In the genomic region with DNA sequence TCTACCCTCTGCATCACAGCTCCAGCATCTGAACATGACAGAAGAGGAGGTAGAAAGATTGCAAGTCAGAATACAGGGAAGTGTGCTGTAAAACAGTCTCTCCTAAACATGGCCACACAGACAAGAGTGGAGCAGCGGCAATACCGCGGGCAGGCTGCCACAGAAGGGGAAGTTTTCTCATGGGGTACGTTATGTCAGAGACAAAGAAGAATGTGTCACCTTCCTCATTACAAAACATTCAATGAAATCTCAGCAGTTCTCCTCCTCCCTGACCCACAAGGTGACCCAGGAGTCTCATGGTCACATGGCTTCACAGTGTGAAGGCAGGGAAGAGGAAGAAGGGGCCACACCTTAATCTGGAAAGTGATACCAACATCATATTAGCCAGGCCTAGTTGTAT, we compare ENCODE assay signal across 20 mouse cellular contexts. TPM values are rescaled to one million over a fixed set of nuclear protein-coding genes. Genes with fewer than 3 reads are reported as not detected.
DNase-seq lines count a peak whose midpoint lies in the region; ATAC-seq and TF ChIP-seq lines count a peak whose summit lies in the region.
"Had no signal": no experiment of that assay in that cellular context is flagged by ENCODE, and none has a peak within 500 bp of the region (broad histone marks: within the 10 kb centered on the region; RNA-seq: fewer than 3 reads in every experiment).

No protein-coding gene starts in this region.

- H3K36me3 ChIP-seq in macrophage (ENCODE audit: inconsistent target) = no peaks in the 10 kb centered on the region
- H3K36me3 ChIP-seq: embryonic facial prominence, embryonic 15.5 days; forebrain, embryonic 10.5 days; G1E; hindbrain, embryonic 13.5 days; intestine, embryonic 15.5 days; neural tube, embryonic 13.5 days had no signal

- no peak overlapping the region for H3K4me3 ChIP-seq in lung, adult 2 months (replicated peaks; ENCODE audit: extremely low read depth, low read depth, low read length)
- no peak overlapping the region for H3K4me3 ChIP-seq in macrophage (ENCODE audit: inconsistent target)
- H3K4me3 ChIP-seq: embryonic facial prominence, embryonic 15.5 days; forebrain, embryonic 10.5 days; hindbrain, embryonic 13.5 days; intestine, embryonic 15.5 days; neural tube, embryonic 13.5 days had no signal

- 81% methylated on average over 4 of the region's 4 CpGs for WGBS in lung, adult 2 months
- 0% methylated on average over 4 of the region's 4 CpGs for WGBS in macrophage (ENCODE audit: missing documents)

- H3K79me2 ChIP-seq in macrophage (ENCODE audit: inconsistent target) = no peaks in the 10 kb centered on the region

- DNase-seq in lung, adult 18-20 months = peak; percentile 34 to 42
- DNase-seq in lung, adult 2 months = no peak
- DNase-seq in retina, embryonic 14.5 days (ENCODE audit: low spot score) = no peak
- DNase-seq in cerebellum, adult 9-11 months = no peak
- DNase-seq in thymus, postnatal 10 days (ENCODE audit: low spot score in 2 of 2) = no peak
- DNase-seq: cerebellum, adult 2 months; gastrocnemius, postnatal 14 days; layer of hippocampus, postnatal 36 days; retina, postnatal 1 day had no signal

- TF ChIP-seq CTCF in lung, adult 2 months (IDR thresholded peaks at IDR 0.05; ENCODE audit: insufficient read depth, low read length) = no peak

- no peaks in the 10 kb centered on the region for H3K4me1 ChIP-seq in lung, adult 2 months (ENCODE audit: control insufficient read depth, insufficient read depth, low read length)
- H3K4me1 ChIP-seq: hindbrain, embryonic 13.5 days; intestine, embryonic 15.5 days; neural tube, embryonic 13.5 days had no signal

- no peak for TF ChIP-seq POLR2A in lung, adult 2 months (IDR thresholded peaks at IDR 0.05; ENCODE audit: borderline replicate concordance, extremely low read depth, low read depth, low read length)

- peak overlapping the region; percentile 78 for H3K27ac ChIP-seq in macrophage
- H3K27ac ChIP-seq: embryonic facial prominence, embryonic 15.5 days; forebrain, embryonic 10.5 days; hindbrain, embryonic 13.5 days; intestine, embryonic 15.5 days; neural tube, embryonic 13.5 days had no signal

- peak; percentile 80 to 81 for ATAC-seq in hematopoietic stem cell, adult 5-6 weeks (replicated peaks in 1 of 2; ENCODE audit: insufficient read depth in 1 of 2, low FRiP score in 2 of 2, low TSS enrichment in 1 of 2, low read depth in 1 of 2, poor library complexity in 2 of 2, severe bottlenecking in 2 of 2)
- ATAC-seq: intestine, embryonic 15.5 days had no signal

RNA-seq across cellular contexts. Expression of a gene that starts 25.3 kb away (rescaled TPM):
- polyA plus RNA-seq in lung, adult 2 months (2012; rRNA removed) = 25.9 and 39.0 TPM in 2 replicates
- total RNA-seq in hematopoietic stem cell, adult 5-6 weeks (2017) = 116 and 119 TPM in 2 replicates
- 1,000 to 10,000 TPM in 3 of 26 experiments, 100 to 1,000 TPM in 21, 10 to 100 TPM in 2; 91.3 to 2,709 (median 319) TPM for total RNA-seq in macrophage (2018; cell fraction: chromatin; rRNA removed)
- 1,000 to 10,000 TPM in 5 of 26 experiments, 100 to 1,000 TPM in 21; 179 to 1,886 (median 305) TPM for total RNA-seq in macrophage (2018; cell fraction: cytosol; rRNA removed)
- 1,000 to 10,000 TPM in 8 of 26 experiments, 100 to 1,000 TPM in 18; 196 to 3,512 (median 542) TPM for total RNA-seq in macrophage (2018; cell fraction: nucleus; rRNA removed)
- polyA plus RNA-seq in macrophage (2018) = 84.3 to 203 TPM (median 151 TPM) in 3 replicates

RNA-seq across cellular contexts. Expression of a gene that starts 39.0 kb away (rescaled TPM):
- 0.03 and 0.15 TPM in 2 replicates for polyA plus RNA-seq in lung, adult 2 months (2012; rRNA removed)
- total RNA-seq in hematopoietic stem cell, adult 5-6 weeks (2017) = 0.19 and 1.4 TPM in 2 replicates
- 1,000 to 10,000 TPM in 9 of 26 experiments, 100 to 1,000 TPM in 11, 10 to 100 TPM in 4, 1 to 10 TPM in 2; 6.8 to 5,659 (median 647) TPM for total RNA-seq in macrophage (2018; cell fraction: chromatin; rRNA removed)
- total RNA-seq in macrophage (2018; cell fraction: cytosol; rRNA removed) = 1,000 to 10,000 TPM in 10 of 26 experiments, 100 to 1,000 TPM in 8, 10 to 100 TPM in 4, 1 to 10 TPM in 4; 5.8 to 5,279 (median 809) TPM
- total RNA-seq in macrophage (2018; cell fraction: nucleus; rRNA removed) = 1,000 to 10,000 TPM in 15 of 26 experiments, 100 to 1,000 TPM in 6, 10 to 100 TPM in 5; 13.1 to 5,165 (median 1,063) TPM
- 12.2 to 32.9 TPM (median 13.4 TPM) in 3 replicates for polyA plus RNA-seq in macrophage (2018)
- total RNA-seq: gastrocnemius, postnatal 14 days; layer of hippocampus, postnatal 36 days; left cerebral cortex, postnatal 36 days had no signal
- polyA plus RNA-seq: embryonic facial prominence, embryonic 15.5 days; forebrain, embryonic 10.5 days; G1E; heart, postnatal 0 days; hindbrain, embryonic 13.5 days; kidney, embryonic 14.5 days; neural tube, embryonic 13.5 days had no signal

Comparison
In these comparisons a context has a peak if more than half of its experiments do, and no peak if none do; other contexts are left out.
1. DNase-seq: peak in lung, adult 18-20 months (2 of 2); none in lung, adult 2 months (single experiment), retina, embryonic 14.5 days (single experiment), cerebellum, adult 9-11 months (single experiment) and thymus, postnatal 10 days (0 of 2).
2. RNA of a gene that starts 39.0 kb away (polyA plus RNA-seq): 12.2 to 32.9 TPM in macrophage; 0.03 to 0.15 TPM in lung, adult 2 months; every median in the first group is over 10 times any median in the second.